Mouse (Mus musculus): Measurements from ENCODE around the gene Sec16b.

Sec16b gene

DNA sequence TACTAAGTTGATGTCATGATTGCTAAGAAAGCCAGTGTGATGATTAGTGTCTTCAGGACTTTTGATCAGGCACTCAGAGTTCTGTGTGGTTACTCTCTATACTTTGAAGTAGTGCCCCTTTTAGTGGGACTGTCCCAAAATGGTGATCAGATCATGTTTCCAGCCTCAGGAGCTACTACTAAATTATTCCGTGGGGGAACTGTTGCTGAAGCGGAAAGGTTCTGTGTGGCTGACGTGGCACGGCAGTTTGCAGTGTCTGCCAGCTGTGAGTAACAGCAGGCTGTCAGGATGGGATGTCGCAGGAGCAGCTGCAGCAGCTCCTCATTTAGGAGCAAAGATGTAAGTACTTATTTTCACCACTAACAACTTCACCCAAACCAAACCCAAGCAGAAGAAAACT, at the start of gene Sec16b:
Gene Sec16b, plus strand, starts transcription at position 207 of the 400 bp plus-strand sequence.
- no peak for DNase-seq (ENCODE audit: low spot score)

DNA sequence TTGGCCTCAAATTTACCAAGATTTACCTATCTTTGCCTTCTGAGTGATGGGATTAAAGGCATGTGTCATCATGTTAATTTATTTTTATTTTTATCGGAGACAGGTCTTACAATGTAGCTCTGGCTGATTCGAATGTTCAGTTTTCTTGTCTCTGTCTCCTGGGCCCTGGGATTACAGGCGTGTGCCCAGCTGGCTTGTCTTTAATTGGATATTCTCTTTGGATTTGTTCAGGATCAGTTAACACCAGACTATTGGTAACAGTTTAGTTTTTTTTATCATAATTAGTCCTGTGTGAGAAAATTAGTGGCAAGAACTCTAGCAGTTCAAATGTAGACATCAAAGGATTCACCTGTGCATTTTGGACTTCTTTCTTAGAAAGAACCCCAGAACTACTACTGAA, 48.7 kb upstream of the Sec16b start:
- no peak for DNase-seq (ENCODE audit: low spot score)

- no peak for DNase-seq (ENCODE audit: low spot score)
Observed at GRCm38 (mm10) chr1:157458421-157459208, 47.9 kb upstream of the Sec16b start, which contains the start of gene Cryzl2. Gene Cryzl2 (plus strand): TSS chr1:157458577.

- DNase-seq (ENCODE audit: low spot score) = no peak
Observed at GRCm38 (mm10) chr1:157459904-157460303, 46.6 kb upstream of the Sec16b start.

GRCm38 (mm10) chr1:157461276-157461675, 45.3 kb upstream of the Sec16b start:
- no peak for DNase-seq (ENCODE audit: low spot score)

DNA sequence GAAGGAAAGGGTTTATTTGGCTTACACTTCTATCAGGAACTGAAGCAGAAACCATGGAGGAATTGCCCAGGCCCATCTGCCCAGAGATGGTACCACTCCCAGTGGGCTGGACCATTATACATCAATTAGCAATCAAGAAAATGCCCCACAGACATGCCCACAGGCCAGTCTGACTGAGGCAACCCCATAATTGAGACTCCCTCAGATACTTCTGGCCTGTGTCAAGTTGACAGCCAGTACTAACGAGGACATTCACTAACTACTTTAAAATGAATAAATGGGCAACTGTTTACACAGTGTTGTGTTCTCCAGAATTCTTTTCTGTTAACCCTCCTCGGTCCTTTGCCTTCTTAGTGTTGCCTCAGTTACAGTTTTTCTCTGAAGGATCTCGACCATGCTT, 44.2 kb upstream of the Sec16b start:
- DNase-seq (ENCODE audit: low spot score) = no peak

DNA sequence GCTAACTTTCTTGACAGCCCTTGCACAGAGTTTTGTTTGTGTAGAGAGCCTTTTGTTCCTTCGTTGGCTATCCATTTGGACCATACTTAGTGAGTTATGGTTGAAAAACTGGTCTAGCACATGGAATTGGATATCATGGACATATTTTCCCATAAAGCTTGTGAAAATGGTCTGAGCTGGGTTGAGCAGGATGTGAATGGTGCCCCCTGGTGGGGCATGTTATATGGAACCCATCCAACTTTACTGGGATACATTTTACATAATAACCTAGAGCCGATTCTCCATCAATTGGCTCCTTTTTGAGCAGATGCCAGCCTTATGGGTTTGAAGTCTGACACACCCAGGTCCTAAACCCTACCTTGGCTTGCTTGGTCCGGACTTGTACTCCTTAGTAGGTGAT, 41.3 kb upstream of the Sec16b start:
- peak; percentile 80 for DNase-seq (ENCODE audit: low spot score)

- no peak for DNase-seq (ENCODE audit: low spot score)
Observed at GRCm38 (mm10) chr1:157467866-157468265, 38.7 kb upstream of the Sec16b start.

GRCm38 (mm10) chr1:157470761-157471386, 35.7 kb upstream of the Sec16b start:
- DNase-seq (ENCODE audit: low spot score) = peak; percentile 73

DNA sequence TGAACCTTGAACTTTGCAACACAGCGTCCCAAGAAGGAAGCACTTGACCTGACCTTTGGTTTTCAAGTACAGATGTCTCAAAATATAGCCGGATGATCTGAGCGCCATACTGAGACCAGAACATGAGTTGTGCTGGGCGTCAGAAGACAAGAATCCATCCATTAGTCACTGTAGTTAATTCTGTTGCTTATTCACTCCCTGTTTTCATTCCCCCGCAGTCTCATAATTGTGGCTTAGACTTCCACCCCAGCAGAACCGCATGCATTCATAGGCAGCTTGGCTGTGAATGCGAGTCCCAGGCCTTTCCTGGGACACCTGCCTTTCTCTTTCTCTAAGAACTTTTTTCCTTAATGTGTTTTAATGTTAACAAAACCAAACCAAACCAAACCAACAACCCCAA, 33.8 kb upstream of the Sec16b start:
- no peak for DNase-seq (ENCODE audit: low spot score)

- no peak for DNase-seq (ENCODE audit: low spot score)
Observed at GRCm38 (mm10) chr1:157474865-157475264, 31.7 kb upstream of the Sec16b start.

GRCm38 (mm10) chr1:157476231-157476630, 30.3 kb upstream of the Sec16b start:
- DNase-seq (ENCODE audit: low spot score) = no peak

DNA sequence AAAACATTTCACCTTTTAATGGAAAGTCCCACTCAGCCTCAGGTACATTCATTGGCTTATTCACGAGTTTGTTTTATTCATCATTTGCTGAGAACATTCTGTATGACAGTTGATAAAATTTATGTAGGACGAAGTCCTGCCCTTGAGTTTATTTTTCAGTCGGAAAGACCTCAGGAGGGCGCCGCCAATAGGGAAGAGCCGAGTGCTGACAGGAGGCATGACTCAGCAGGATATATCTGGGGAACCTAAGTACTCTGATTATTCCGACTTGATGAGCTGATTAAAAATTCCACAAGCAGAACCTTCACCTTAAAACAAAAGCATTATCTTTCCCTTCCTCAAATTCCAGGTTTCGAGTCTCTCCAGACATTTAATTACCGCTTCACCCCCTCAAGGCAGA, 26.4 kb upstream of the Sec16b start:
- DNase-seq (ENCODE audit: low spot score) = no peak

- DNase-seq (ENCODE audit: low spot score) = no peak
Observed at GRCm38 (mm10) chr1:157480901-157481300, 25.6 kb upstream of the Sec16b start.

- no peak for DNase-seq (ENCODE audit: low spot score)
Observed at GRCm38 (mm10) chr1:157481666-157482065, 24.9 kb upstream of the Sec16b start.

DNA sequence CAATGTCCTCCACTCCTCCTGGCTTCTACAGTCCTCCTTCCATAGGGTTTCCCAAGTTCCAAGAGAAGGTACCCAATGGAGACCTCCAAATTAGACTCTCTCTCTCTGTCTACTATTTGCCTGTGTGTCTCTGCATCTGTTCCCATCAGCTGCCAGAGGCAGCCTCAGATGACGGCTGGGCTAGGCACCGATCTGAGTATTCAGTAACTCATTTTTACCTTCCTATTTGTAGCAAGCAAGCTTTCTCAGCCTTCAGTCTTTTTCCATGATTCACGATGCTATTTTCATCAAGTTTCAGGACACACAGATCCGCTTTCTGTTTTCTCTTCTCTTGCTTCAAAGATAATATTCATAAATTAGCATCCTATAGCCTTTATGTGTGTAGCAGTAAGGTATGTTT, 22.4 kb upstream of the Sec16b start:
- DNase-seq (ENCODE audit: low spot score) = no peak

GRCm38 (mm10) chr1:157500657-157501056, 5.9 kb upstream of the Sec16b start:
- DNase-seq (ENCODE audit: low spot score) = no peak

DNA sequence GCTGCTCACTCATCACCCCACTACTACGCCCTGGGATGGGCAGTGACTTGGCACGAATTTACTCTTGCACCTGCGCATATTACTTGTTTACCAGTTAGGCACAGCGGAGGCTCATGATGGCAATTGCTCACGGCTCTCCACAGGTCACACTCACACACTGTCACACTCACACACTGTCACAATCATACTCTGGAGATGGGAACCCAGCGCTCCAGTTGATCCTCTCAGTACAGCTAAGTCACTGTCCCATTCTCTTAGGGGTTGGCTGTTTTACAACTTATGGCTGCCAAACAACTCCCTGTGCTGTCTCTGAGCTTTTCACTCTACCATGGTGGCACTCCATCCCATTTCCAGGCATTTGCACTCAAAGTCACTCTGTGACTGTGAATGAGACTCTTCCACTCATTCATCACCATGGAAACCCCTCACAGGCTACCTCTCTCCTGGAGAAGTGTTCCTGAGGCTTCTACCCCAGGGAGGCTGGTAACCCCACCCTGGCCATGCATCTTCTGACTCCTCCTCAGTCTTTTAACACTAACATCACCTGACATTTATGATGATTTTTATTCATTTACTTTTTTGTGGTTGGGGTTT, 5.1 kb upstream of the Sec16b start:
- no peak for DNase-seq (ENCODE audit: low spot score)

- no peak for DNase-seq (ENCODE audit: low spot score)
Observed at GRCm38 (mm10) chr1:157503071-157503470, 3.5 kb upstream of the Sec16b start.

DNA sequence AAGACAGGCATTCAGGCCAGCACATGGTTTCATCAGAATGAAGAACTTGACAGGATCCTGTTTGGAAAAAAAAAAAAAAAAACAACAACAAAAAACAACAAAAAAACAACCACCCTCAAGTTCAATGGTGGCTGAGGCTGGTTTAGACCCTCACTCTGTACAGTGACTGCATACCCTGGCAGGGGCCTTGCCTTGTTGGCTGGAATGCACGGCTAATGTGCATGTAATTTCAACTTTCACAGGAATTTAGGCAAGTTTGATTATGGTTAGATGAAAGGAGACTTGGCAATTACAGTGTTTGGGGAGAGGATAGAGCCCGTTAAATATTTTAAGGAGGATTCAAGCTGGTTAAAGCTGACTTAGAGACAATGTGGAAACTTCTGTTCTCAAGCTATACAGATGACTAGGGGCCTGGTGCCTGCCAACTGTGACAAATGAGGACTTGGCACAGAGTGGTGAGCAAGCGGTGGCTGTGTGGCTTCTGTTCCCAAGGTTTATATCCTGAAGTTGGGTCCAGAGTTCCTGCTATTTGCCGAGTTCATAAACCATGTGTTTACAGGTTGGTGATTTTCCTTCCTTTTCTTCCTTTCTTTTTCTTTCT, 567 bp downstream of the Sec16b start:
- no peak for DNase-seq (ENCODE audit: low spot score)

DNA sequence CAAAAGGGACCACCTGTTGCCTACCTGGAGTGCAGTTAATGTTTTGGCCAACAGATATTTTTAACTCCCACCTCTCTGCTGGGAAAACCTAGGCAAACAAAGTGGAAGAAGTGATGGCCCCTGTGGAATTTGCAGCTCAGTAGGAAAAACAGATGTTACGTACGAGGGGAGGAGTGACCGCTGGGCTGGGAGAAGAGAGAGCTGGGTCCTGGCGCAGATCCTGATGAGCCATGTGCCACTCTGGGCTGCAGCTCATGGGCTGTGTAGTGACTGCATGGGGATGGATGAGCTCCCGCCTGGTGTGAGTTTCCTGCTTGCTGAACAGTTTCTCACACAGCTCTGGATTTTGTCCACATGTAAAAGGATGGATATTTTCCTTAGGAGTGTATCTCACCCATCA, 1.3 kb downstream of the Sec16b start:
- DNase-seq (ENCODE audit: low spot score) = no peak

- no peak for DNase-seq (ENCODE audit: low spot score)
Observed at GRCm38 (mm10) chr1:157512690-157513448, 6.3 kb downstream of the Sec16b start.
